Mouse (Mus musculus): ENCODE results near the gene Ggt1. TPM values are rescaled to one million over a fixed set of nuclear protein-coding genes. Genes with fewer than 3 reads are reported as not detected.
A peak's percentile ranks its signal among the peaks of the same experiment; 100 is the strongest.
"Not testable (repeated sequence)": the region's sequence is repeated elsewhere in the genome, so short reads cannot be mapped to it uniquely, and the experiment has no call there.

The Ggt1 gene
- polyA plus RNA-seq, 1 experiment: 0.06 TPM

DNA sequence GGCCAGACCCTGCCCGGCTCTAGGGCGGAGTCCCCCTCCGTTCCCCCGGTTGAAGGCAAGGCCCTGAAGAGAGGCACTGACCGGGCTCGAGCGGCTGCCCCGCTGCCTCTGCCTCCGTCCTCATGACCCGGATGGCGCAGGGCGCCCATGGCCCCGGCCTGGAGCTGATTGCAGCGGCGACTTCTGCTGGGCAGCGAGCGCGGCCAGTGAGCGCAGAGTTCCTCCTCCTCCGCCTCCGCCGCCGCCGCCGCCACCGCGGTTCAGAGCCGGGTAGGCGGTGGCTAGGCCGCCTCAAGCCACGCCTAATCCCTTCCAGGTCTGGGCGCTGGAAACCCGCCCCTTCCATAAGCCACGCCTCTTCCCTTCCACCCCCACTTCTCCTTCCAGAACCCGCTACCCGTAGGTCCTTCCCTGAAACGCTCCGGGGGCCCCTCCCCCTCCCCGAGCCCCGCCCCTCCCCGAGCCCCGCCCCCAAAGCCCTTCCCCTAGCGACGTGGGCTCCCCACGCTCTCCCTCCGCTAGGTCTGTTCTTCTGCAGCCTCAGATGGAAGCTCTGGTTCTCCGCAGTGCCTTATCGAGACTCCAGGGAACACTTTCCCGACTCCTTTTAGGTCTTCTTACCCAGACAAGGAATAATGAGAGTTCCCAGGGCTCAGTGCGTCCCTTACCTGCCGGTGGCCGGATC is 44.2 kb upstream of the Ggt1 start, which contains the start of gene Snrpd3:
Gene Snrpd3 (plus strand): TSS at position 479 of the 685 bp plus-strand sequence.
- Histone ChIP-seq H3K79me2 (ENCODE audit: control insufficient read depth, insufficient read depth) (peaks cover 70% of the 10 kb centered on the region), H3K27me3 (ENCODE audit: control insufficient read depth, insufficient read depth, insufficient read length) (no peaks in the 10 kb centered on the region), H3K36me3 (ENCODE audit: control insufficient read depth, insufficient read depth) (peaks cover 21% of the 10 kb centered on the region), H3K4me2 (ENCODE audit: low read depth) (peak within 1 kb of the TSS; percentile 91), H3ac (ENCODE audit: control insufficient read depth, insufficient read length) (peak within 1 kb of the TSS; percentile 51), H3K4me3 (peak within 1 kb of the TSS; percentile 80)
- TF ChIP-seq MYOG (IDR thresholded peaks at IDR 0.05; ENCODE audit: control insufficient read depth in 1 of 3, insufficient read depth in 1 of 3, insufficient read length in 2 of 3, low read depth in 2 of 3): no peak
- peak; percentile 83 for TF ChIP-seq POLR2A (IDR thresholded peaks at IDR 0.05; ENCODE audit: insufficient read length, low read depth)
- TF ChIP-seq USF1 (IDR thresholded peaks at IDR 0.05; ENCODE audit: low read depth): no peak
- TF ChIP-seq MYOD1 (IDR thresholded peaks at IDR 0.05; ENCODE audit: control insufficient read depth in 1 of 3, insufficient read length in 2 of 3, low read depth in 2 of 3): peak in 1 of 3 experiments; percentile 14
- TF ChIP-seq TCF12 (IDR thresholded peaks at IDR 0.05; ENCODE audit: insufficient read depth, poor library complexity, severe bottlenecking): no peak
- 0 out of 2 replicates have a peak, but pooled peaks have one; percentile 1 for TF ChIP-seq CEBPB (IDR thresholded peaks at IDR 0.05; ENCODE audit: insufficient read depth, poor library complexity, severe bottlenecking)
- no peak for TF ChIP-seq TCF3 (IDR thresholded peaks at IDR 0.05; ENCODE audit: insufficient read length, low read depth)
- no peak for TF ChIP-seq MAX (IDR thresholded peaks at IDR 0.05; ENCODE audit: low read depth)
- TF ChIP-seq SRF (IDR thresholded peaks at IDR 0.05; ENCODE audit: control insufficient read depth, insufficient read length, low read depth): no peak
- no peak for TF ChIP-seq REST (IDR thresholded peaks at IDR 0.05; ENCODE audit: insufficient read depth, insufficient read length)
- no peak for TF ChIP-seq E2F4 (IDR thresholded peaks at IDR 0.05; ENCODE audit: insufficient read depth)
- peak; percentile 84 for TF ChIP-seq POLR2AphosphoS2 (IDR thresholded peaks at IDR 0.05; ENCODE audit: insufficient read length, low read depth)

GRCm38 (mm10) chr10:75517758-75518143 is 43.7 kb upstream of the Ggt1 start, which contains the start of gene Gucd1:
Gene Gucd1, minus strand, starts transcription at chr10:75517972.
- peak within 1 kb of the TSS; percentile 91 for H3K4me2 ChIP-seq (ENCODE audit: low read depth)
- peaks cover 76% of the 10 kb centered on the region for H3K79me2 ChIP-seq (ENCODE audit: control insufficient read depth, insufficient read depth)
- no peaks in the 10 kb centered on the region for H3K27me3 ChIP-seq (ENCODE audit: control insufficient read depth, insufficient read depth, insufficient read length)
- H3K4me3 ChIP-seq: peak within 1 kb of the TSS; percentile 80
- TF ChIP-seq POLR2AphosphoS2 (IDR thresholded peaks at IDR 0.05; ENCODE audit: insufficient read length, low read depth): peak; percentile 82
- TF ChIP-seq REST (IDR thresholded peaks at IDR 0.05; ENCODE audit: insufficient read depth, insufficient read length): no peak
- peak; percentile 13 for TF ChIP-seq MAX (IDR thresholded peaks at IDR 0.05; ENCODE audit: low read depth)
- TF ChIP-seq MYOG (IDR thresholded peaks at IDR 0.05; ENCODE audit: control insufficient read depth in 1 of 3, insufficient read depth in 1 of 3, insufficient read length in 2 of 3, low read depth in 2 of 3): no peak
- TF ChIP-seq POLR2A (IDR thresholded peaks at IDR 0.05; ENCODE audit: insufficient read length, low read depth): peak; percentile 81
- no peak for TF ChIP-seq E2F4 (IDR thresholded peaks at IDR 0.05; ENCODE audit: insufficient read depth)
- no peak for TF ChIP-seq SRF (IDR thresholded peaks at IDR 0.05; ENCODE audit: control insufficient read depth, insufficient read length, low read depth)
- TF ChIP-seq USF1 (IDR thresholded peaks at IDR 0.05; ENCODE audit: low read depth): peak; percentile 2
- TF ChIP-seq MYOD1 (IDR thresholded peaks at IDR 0.05; ENCODE audit: control insufficient read depth in 1 of 3, insufficient read length in 2 of 3, low read depth in 2 of 3): no peak
- peak; percentile 22 for TF ChIP-seq TCF12 (IDR thresholded peaks at IDR 0.05; ENCODE audit: insufficient read depth, poor library complexity, severe bottlenecking)
- TF ChIP-seq CEBPB (IDR thresholded peaks at IDR 0.05; ENCODE audit: insufficient read depth, poor library complexity, severe bottlenecking): 0 out of 2 replicates have a peak, but pooled peaks have one; percentile 0
- no peak for TF ChIP-seq TCF3 (IDR thresholded peaks at IDR 0.05; ENCODE audit: insufficient read length, low read depth)
- H3K36me3 ChIP-seq (ENCODE audit: control insufficient read depth, insufficient read depth): peaks cover 21% of the 10 kb centered on the region
- peak within 1 kb of the TSS; percentile 51 for H3ac ChIP-seq (ENCODE audit: control insufficient read depth, insufficient read length)

- no peaks in the 10 kb centered on the region for H3K27me3 ChIP-seq (ENCODE audit: control insufficient read depth, insufficient read depth, insufficient read length)
- peaks cover 38% of the 10 kb centered on the region for H3K36me3 ChIP-seq (ENCODE audit: control insufficient read depth, insufficient read depth)
- H3K4me3 ChIP-seq: no peak overlapping the region
- TF ChIP-seq E2F4 (IDR thresholded peaks at IDR 0.05; ENCODE audit: insufficient read depth) (no peak), TCF3 (IDR thresholded peaks at IDR 0.05; ENCODE audit: insufficient read length, low read depth) (no peak), USF1 (IDR thresholded peaks at IDR 0.05; ENCODE audit: low read depth) (no peak), POLR2A (IDR thresholded peaks at IDR 0.05; ENCODE audit: insufficient read length, low read depth) (no peak), MAX (IDR thresholded peaks at IDR 0.05; ENCODE audit: low read depth) (no peak), POLR2AphosphoS2 (IDR thresholded peaks at IDR 0.05; ENCODE audit: insufficient read length, low read depth) (no peak), MYOG (IDR thresholded peaks at IDR 0.05; ENCODE audit: control insufficient read depth in 1 of 3, insufficient read depth in 1 of 3, insufficient read length in 2 of 3, low read depth in 2 of 3) (no peak), CEBPB (IDR thresholded peaks at IDR 0.05; ENCODE audit: insufficient read depth, poor library complexity, severe bottlenecking) (no peak), REST (IDR thresholded peaks at IDR 0.05; ENCODE audit: insufficient read depth, insufficient read length) (no peak), TCF12 (IDR thresholded peaks at IDR 0.05; ENCODE audit: insufficient read depth, poor library complexity, severe bottlenecking) (no peak), SRF (IDR thresholded peaks at IDR 0.05; ENCODE audit: control insufficient read depth, insufficient read length, low read depth) (no peak), MYOD1 (IDR thresholded peaks at IDR 0.05; ENCODE audit: control insufficient read depth in 1 of 3, insufficient read length in 2 of 3, low read depth in 2 of 3) (no peak)
- H3ac ChIP-seq (ENCODE audit: control insufficient read depth, insufficient read length): no peak overlapping the region
- H3K79me2 ChIP-seq (ENCODE audit: control insufficient read depth, insufficient read depth): peaks cover 88% of the 10 kb centered on the region
- no peak overlapping the region for H3K4me2 ChIP-seq (ENCODE audit: low read depth)
These were observed 40.8 kb upstream of the Ggt1 start for GRCm38 (mm10) chr10:75520581-75520980.

GRCm38 (mm10) chr10:75521643-75522042 is 39.8 kb upstream of the Ggt1 start:
- TF ChIP-seq E2F4 (IDR thresholded peaks at IDR 0.05; ENCODE audit: insufficient read depth): no peak
- no peak for TF ChIP-seq POLR2AphosphoS2 (IDR thresholded peaks at IDR 0.05; ENCODE audit: insufficient read length, low read depth)
- no peak for TF ChIP-seq REST (IDR thresholded peaks at IDR 0.05; ENCODE audit: insufficient read depth, insufficient read length)
- TF ChIP-seq MYOD1 (IDR thresholded peaks at IDR 0.05; ENCODE audit: control insufficient read depth in 1 of 3, insufficient read length in 2 of 3, low read depth in 2 of 3): no peak
- TF ChIP-seq POLR2A (IDR thresholded peaks at IDR 0.05; ENCODE audit: insufficient read length, low read depth): no peak
- no peak for TF ChIP-seq TCF3 (IDR thresholded peaks at IDR 0.05; ENCODE audit: insufficient read length, low read depth)
- TF ChIP-seq CEBPB (IDR thresholded peaks at IDR 0.05; ENCODE audit: insufficient read depth, poor library complexity, severe bottlenecking): no peak
- no peak overlapping the region for H3K4me3 ChIP-seq

GRCm38 (mm10) chr10:75525450-75525849 is 36.0 kb upstream of the Ggt1 start:
- not testable (repeated sequence) for H3K4me3 ChIP-seq; H3K27me3 ChIP-seq (ENCODE audit: control insufficient read depth, insufficient read depth, insufficient read length); H3ac ChIP-seq (ENCODE audit: control insufficient read depth, insufficient read length); H3K4me2 ChIP-seq (ENCODE audit: low read depth)
- Histone ChIP-seq H3K36me3 (ENCODE audit: control insufficient read depth, insufficient read depth) (peaks cover 45% of the 10 kb centered on the region), H3K79me2 (ENCODE audit: control insufficient read depth, insufficient read depth) (peaks cover 94% of the 10 kb centered on the region)

More at GRCm38 (mm10) chr10:75521643-75522042, 39.8 kb upstream of the Ggt1 start:
- Histone ChIP-seq H3ac (ENCODE audit: control insufficient read depth, insufficient read length) (no peak overlapping the region), H3K36me3 (ENCODE audit: control insufficient read depth, insufficient read depth) (peaks cover 47% of the 10 kb centered on the region), H3K4me2 (ENCODE audit: low read depth) (no peak overlapping the region), H3K27me3 (ENCODE audit: control insufficient read depth, insufficient read depth, insufficient read length) (no peaks in the 10 kb centered on the region), H3K79me2 (ENCODE audit: control insufficient read depth, insufficient read depth) (peaks cover 88% of the 10 kb centered on the region)
